Mouse (Mus musculus): ENCODE data around the gene Tsr1.
A peak's percentile ranks its signal among the peaks of the same experiment; 100 is the strongest.

Tsr1 gene

DNA sequence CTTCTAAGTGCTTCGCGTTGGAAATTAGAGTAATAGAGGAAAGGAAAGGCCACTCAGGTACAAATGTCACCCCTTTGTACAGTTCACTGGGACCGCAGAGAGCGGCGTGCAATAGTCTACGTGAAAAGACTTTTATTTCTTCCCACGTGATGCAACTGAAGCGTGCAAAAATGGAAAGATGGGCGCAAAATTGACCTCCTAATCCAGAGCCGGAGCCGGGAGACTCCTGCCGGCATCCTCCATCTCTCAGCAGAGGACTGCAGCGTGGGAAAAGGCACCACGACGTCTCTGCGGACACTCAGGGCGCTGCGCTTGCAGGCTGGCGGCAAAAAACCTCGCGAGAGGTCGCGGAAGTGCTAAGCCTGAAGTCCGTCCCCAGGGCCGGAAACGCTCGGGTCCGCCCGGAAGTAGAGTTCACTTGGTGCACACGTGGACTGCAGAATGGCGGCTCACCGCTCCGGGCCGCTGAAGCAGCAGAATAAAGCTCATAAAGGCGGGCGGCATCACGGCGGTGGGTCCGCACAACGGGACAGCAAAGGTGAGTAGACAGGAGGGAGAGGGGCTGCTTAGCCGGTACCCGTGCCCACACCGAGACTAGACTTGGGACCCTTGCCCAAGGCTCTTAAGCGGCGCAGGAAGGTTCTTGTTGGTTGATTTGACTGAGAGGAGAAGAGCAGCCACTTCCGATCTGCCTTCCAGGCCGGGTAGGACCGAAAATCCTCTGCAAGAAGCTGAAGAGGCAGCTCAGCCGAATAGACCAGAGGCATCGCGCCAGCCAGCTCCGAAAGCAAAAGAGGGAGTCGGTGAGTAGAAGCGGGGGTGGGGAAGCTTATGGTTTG, at the start of gene Tsr1:
TSS of gene Tsr1 (plus strand) at position 394 of the 839 bp plus-strand sequence.
- peak; percentile 87 for DNase-seq (ENCODE audit: low spot score)

- no peak for DNase-seq (ENCODE audit: low spot score)
These were observed 46.7 kb upstream of the Tsr1 start for GRCm38 (mm10) chr11:74850998-74851661.

- DNase-seq (ENCODE audit: low spot score) = no peak
These were observed 40.1 kb upstream of the Tsr1 start for GRCm38 (mm10) chr11:74857756-74858155.

DNA sequence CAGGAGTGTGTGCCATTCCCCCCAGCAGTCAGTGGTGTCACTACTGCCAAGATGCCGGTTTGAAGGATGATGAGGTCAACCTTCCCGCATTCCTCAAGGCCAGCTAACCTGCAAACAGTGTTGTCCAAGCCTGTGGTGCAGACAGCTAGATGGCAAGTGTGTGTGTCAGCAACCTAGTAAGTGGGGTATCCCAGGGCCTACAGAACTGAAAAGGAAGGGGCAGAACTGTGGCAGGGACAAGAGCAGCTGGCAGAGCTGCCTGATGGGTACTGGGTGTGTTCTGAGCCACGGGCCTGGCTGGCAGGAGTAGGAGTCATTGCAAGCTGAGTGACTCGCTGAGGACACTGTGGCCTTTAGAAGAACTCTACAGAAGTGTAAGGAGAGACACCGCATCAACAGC, 35.7 kb upstream of the Tsr1 start:
- no peak for DNase-seq (ENCODE audit: low spot score)

DNA sequence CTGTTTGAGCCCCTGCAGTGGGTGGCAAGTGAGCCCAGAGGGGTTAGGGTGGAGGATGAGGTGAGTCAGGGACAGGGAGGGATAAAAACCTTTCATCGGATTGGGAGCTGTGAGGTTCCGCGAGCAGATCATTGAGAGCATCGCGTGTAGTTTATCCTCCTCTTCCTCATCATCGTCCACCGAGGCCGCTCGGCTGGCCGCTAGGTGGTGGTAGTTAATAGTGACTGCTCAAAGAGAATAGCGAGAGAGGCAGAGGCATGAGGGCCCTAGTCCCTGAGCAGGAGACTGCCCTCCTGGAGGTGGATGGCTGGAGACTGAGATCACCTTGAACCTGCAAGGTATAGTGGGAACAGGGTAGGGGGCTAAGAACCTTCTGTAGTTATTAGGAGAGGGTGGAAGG, 34.4 kb upstream of the Tsr1 start:
- no peak for DNase-seq (ENCODE audit: low spot score)

GRCm38 (mm10) chr11:74864421-74864820, 33.5 kb upstream of the Tsr1 start:
- DNase-seq (ENCODE audit: low spot score) = no peak

- no peak for DNase-seq (ENCODE audit: low spot score)
These were observed 32.6 kb upstream of the Tsr1 start for GRCm38 (mm10) chr11:74865252-74865651.

GRCm38 (mm10) chr11:74866640-74867039, 31.2 kb upstream of the Tsr1 start:
- peak; percentile 67 for DNase-seq (ENCODE audit: low spot score)

GRCm38 (mm10) chr11:74867181-74867580, 30.7 kb upstream of the Tsr1 start:
- peak; percentile 54 for DNase-seq (ENCODE audit: low spot score)

DNA sequence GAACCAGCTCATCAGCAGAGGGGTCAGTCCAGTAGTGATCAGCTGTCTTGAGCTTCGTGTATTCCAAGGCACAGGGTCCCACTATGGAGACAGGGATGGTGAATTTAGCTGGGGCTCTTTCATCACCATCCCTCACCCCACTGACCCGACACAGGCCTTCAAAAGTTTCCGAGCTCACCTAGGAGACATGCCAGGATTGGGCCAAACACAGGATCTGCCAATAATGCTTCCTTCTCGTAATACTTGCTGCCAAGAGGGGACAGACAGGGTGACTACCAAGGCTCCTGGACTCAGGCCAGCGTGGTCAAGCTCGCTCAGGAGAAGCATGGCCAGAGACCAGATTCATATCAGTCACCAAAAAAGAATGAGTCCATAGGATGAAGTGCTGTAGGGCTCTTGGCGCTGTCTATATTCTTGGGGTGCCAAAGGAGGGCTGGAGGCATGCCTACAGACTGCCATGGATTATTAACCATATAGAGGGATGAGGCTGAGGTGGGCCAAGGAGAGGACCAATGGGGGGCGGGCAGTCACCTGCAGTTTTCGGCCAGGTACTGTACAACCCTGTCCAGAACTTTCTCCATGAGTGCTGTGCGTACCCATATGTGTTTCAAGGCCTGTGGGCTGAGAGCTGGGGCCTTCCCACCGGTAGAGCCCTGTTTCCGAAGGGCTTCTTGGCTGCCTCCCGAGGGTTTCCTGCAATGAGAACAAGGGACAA, 29.7 kb upstream of the Tsr1 start:
- no peak for DNase-seq (ENCODE audit: low spot score)

DNA sequence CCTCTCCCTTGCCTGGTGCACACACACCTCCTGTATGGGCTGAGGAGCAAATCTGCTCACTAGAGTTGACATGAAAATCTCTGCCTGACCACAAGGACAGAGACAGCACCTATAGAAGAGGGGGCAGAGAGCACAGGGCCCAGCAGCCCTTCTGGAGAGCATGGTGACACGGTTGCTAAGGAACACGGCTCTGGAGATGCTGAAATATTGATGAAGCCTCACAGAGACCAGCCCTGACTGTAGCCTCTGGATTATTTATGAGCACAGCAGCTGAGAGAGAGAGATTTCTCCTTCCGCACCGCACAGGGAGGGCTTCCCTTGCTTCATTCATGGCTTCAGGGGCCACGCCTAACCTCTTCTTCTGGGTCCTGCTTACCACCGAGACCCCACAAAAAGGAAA, 28.3 kb upstream of the Tsr1 start:
- DNase-seq (ENCODE audit: low spot score) = no peak

- no peak for DNase-seq (ENCODE audit: low spot score)
These were observed 27.3 kb upstream of the Tsr1 start for GRCm38 (mm10) chr11:74870544-74870943.

GRCm38 (mm10) chr11:74870991-74871622, 26.8 kb upstream of the Tsr1 start:
- DNase-seq (ENCODE audit: low spot score) = no peak

DNA sequence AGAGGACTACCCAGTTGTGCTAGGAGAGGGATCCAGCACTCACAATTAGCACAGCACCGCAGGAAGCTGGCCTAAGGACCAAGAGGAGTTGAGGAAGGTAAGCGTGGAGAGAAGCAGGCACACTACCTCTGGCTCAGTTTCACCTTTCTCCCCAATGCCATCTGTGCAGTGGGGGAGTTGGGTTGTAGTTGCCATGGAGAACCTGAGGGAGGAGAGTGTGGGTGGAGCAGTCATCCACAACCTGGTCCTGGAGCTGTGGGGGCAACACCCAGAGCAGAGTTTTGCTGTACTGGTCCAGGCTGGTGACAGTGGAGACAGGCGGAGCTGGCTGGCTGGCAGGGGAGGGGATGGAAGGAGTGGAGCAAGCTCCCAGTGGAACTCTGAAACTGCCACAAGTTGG, 23.2 kb upstream of the Tsr1 start:
- DNase-seq (ENCODE audit: low spot score) = no peak

DNA sequence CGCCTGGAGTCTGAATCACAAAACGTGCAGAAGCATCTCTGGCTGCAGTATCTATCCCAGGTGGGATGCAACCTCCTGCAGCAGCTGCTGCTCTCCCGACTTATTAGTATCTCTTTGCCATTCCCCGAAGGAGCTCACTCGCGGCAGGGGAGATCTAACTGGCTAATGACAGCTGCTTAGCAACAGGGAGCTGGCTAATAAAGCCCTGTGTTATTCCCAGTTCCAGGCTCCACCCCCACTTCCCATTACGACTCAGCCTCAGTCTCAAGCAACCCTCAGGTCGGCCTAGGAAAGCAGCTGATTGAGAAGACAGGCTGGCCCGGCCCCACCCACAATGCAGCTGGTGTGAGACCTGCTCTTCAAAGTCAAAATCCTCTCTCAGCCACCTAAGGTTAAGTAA, 21.1 kb upstream of the Tsr1 start:
- peak; percentile 31 for DNase-seq (ENCODE audit: low spot score)

GRCm38 (mm10) chr11:74880999-74881398, 16.9 kb upstream of the Tsr1 start:
- DNase-seq (ENCODE audit: low spot score) = no peak

DNA sequence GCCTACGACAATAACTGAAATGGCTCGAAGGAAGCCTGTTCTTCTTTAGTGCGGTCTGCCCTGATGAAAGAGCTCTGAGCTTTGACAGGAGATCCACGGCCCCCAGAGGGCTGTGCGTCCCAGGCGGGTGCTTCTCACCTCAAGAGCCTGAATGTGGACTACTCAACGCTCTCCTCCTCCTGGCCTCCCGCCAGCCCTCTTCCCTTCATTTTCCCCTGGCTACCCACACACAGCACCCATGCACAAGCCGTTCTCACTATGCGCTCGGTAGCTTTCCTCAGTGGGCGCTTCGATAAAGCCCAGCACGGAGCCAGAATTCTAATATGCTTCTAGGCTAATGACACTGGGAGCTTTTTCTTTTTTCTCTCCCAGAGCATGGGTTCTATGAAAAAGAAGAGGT, 15.9 kb upstream of the Tsr1 start:
- DNase-seq (ENCODE audit: low spot score) = no peak

GRCm38 (mm10) chr11:74883098-74883497, 14.8 kb upstream of the Tsr1 start:
- DNase-seq (ENCODE audit: low spot score) = no peak

DNA sequence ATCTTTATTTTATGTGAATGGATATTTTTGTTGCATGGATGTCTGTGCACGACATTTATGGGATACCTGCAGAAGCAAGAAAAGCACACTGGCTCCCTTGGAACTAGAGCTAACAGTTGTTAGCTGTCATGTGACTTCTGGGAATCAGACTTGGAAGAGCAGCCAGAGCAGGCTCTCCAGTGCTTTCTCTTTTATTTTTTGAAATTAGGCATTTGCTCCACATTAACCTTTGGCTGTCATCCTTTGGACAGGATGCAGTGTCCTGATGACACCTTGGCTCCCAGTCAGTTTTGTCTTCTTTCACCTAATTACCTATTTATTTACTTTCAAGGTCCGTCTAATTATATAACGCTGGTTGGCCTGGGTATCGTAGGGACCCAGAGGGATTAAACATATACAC, 3.3 kb upstream of the Tsr1 start:
- DNase-seq (ENCODE audit: low spot score) = no peak

DNA sequence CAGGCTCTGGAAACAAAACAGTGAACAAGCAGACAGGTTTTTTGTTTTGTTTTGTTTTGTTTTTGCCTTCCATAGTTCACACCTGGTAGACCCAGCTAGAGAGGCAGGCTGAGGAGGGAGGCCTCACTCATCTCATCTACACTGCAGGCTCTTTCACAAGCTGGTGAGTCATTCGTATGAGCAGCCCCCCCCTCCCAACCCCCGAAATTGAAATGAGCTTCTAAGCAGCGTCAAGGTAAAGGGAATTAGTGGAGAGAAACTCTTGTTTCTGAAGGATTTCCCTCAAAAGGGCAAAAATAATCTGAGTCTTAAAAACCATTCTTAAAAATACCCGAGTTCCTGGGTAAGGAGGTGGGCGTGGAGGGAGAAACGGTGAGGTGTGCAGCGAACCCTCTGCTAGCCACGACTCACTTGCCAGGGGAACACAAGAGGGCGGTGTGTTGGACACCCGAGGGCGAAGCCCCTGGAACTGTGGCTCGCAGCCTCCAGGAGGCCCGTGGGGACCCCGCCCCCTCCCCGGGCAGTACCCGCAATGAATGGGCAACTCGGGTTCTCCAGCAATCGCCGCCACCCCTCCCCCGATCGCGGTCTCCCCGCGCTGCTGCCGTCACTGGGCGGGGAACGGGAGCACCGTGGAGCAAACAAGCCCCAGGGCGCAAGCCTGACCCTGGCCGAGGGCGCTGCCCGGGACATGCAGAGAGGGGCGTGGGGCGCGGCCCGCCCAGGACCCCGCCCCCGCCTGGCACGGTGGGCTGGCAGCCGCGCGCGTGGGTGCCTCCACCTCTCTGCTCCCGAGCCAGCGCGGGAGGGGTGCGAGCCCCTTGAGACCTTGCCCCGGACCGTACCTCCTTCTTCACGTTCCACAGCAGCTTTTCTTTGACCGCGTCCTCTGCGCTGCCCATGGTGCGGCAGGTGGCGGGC, 1.6 kb upstream of the Tsr1 start:
- peak; percentile 78 for DNase-seq (ENCODE audit: low spot score)
